Mouse (Mus musculus) kidney, embryonic 14.5 days (tissue): Measurements from ENCODE around the gene Gsg1l2. TPM values are rescaled to one million over a fixed set of nuclear protein-coding genes. Genes with fewer than 3 reads are reported as not detected.

ENCODE experiments used
- ATAC-seq: fragments of 200-750 bp; cut with Nextera tagmentation; 2 replicates; pipeline ENCODE4 v1.8.0; 2017; ENCODE audit warnings: moderate number of reproducible peaks, mild to moderate bottlenecking, moderate TSS enrichment, moderate library complexity; ENCODE audit not compliant: low FRiP score, low TSS enrichment
- H3K27ac ChIP-seq: fragments of 300-500 bp; sonication (generic); 2 replicates; pipeline ENCODE4 v1.5.1; 2014; ENCODE audit warnings: low read depth, mild to moderate bottlenecking, low read length, moderate library complexity, mixed read lengths
- H3K27me3 ChIP-seq: fragments of 300-500 bp; sonication (generic); 2 replicates; pipeline ENCODE4 v1.6.1; 2014; ENCODE audit warnings: mild to moderate bottlenecking, low read length; ENCODE audit not compliant: control insufficient read depth, insufficient read depth
- H3K36me3 ChIP-seq: fragments of 300-500 bp; sonication (generic); 2 replicates; pipeline ENCODE4 v1.6.1; 2014; ENCODE audit warnings: low read length, mixed read lengths; ENCODE audit not compliant: control insufficient read depth, insufficient read depth
- H3K4me1 ChIP-seq: fragments of 300-500 bp; sonication (generic); 2 replicates; pipeline ENCODE4 v1.6.1; 2014; ENCODE audit warnings: low read length, mixed read lengths; ENCODE audit not compliant: control insufficient read depth, insufficient read depth
- H3K4me2 ChIP-seq: fragments of 300-500 bp; sonication (generic); replicated peaks from 2 replicates; pipeline ENCODE4 v1.6.1; 2014; ENCODE audit warnings: low read depth, mild to moderate bottlenecking, low read length
- H3K4me3 ChIP-seq: fragments of 300-500 bp; sonication (generic); 2 replicates; pipeline ENCODE4 v1.5.1; 2014; ENCODE audit warnings: mild to moderate bottlenecking, low read length
- H3K9ac ChIP-seq: fragments of 300-500 bp; sonication (generic); 2 replicates; pipeline ENCODE4 v1.6.1; 2014; ENCODE audit warnings: low read depth, mild to moderate bottlenecking, low read length, moderate library complexity
- H3K9me3 ChIP-seq: fragments of 300-500 bp; sonication (generic); 2 replicates; pipeline ENCODE4 v1.6.1; 2016; ENCODE audit warnings: low read length; ENCODE audit not compliant: control insufficient read depth
- WGBS: fragments of 180-500 bp; shearing (Covaris S2); extraction: QIAGEN DNeasy Blood & Tissue Kit; methylation state at CpG from one replicate; pipeline ENCODE4 v1.1.7; 2014; 5-methylcytosine and 5-hydroxymethylcytosine counted together
- polyA plus RNA-seq: library from polyadenylated mRNA; unstranded; fragments of >200 nt; fragmentation: Nextera tagmentation; extraction: Ambion mirVana; gene quantifications from 2 replicates; pipeline ENCODE4 v1.2.1, GENCODE M21; 2014

Gene Gsg1l2
- polyA plus RNA-seq, 1 experiment from 2014 or later: not detected

DNA sequence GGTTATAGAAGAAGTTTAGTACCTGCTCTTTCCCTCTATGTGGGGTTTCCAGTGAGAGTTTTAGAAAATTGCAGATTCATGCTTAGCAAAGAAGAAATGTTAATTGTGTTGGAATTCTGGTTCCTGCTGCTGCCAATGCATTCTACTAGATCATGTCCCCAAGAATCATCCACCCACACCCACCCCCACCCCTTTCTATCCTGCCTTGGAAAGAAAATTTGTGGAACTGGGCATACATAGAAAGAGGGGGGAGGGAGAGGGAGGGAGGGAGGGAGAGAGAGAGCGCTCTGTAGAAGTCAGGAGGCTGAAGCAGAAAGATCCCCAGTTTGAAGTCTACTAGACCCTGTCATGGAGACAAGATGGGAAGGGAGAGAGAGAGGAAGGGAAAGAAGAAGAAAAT lies 18.1 kb upstream of the Gsg1l2 start:
- no peak for ATAC-seq
- no peaks in the 10 kb centered on the region for H3K9me3 ChIP-seq
- H3K27ac ChIP-seq: no peak overlapping the region
- no peak overlapping the region for H3K9ac ChIP-seq
- H3K36me3 ChIP-seq: no peaks in the 10 kb centered on the region
- no peaks in the 10 kb centered on the region for H3K4me1 ChIP-seq
- WGBS: 100% methylated on average over 1 of the region's 1 CpGs
- no peaks in the 10 kb centered on the region for H3K27me3 ChIP-seq
- H3K4me2 ChIP-seq: no peak overlapping the region
- H3K4me3 ChIP-seq: no peak overlapping the region

DNA sequence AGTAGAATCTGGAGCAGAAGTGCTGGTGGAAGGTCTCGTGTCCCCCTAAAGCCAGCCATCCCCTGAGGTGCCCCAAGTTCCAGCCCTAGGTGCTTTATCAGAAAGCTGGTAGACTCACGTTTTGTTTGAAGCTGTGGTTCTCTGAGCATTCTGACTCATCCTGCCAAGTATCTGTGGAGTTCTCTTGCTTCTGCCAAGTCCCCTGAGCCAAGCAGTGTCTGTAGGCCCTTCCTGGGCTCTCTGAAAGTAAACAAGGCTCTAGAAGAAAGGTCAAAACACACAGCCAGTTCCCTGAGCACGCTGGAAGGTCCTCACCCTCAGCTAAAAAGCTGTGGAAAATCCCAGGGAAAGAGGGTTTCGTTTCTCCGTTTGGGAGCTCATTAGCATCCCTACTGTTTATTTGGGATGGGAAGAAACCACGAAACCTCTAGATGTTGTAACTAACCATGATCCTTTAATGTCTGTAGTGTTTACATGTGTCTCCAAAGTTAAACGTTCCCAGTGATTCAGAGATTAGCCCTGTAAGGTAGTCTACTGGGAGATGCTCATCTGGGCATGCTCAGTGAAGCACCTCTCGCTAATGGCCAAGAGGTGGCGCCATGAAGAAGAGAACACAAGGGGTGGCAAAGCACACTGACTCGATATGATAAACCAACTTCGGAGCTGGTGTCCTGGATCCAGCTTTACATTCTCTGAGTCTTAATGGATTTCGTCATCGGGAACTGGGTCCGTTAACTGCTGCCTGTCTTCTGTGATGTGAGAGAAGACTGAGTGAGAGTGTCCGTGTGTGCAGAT lies 16.8 kb upstream of the Gsg1l2 start:
- 75% methylated on average over 15 of the region's 15 CpGs for WGBS
- H3K9ac ChIP-seq: no peak overlapping the region
- H3K4me2 ChIP-seq: no peak overlapping the region
- no peak for ATAC-seq
- no peak overlapping the region for H3K27ac ChIP-seq
- no peaks in the 10 kb centered on the region for H3K4me1 ChIP-seq
- no peak overlapping the region for H3K4me3 ChIP-seq
- no peaks in the 10 kb centered on the region for H3K27me3 ChIP-seq
- no peaks in the 10 kb centered on the region for H3K9me3 ChIP-seq
- H3K36me3 ChIP-seq: no peaks in the 10 kb centered on the region

DNA sequence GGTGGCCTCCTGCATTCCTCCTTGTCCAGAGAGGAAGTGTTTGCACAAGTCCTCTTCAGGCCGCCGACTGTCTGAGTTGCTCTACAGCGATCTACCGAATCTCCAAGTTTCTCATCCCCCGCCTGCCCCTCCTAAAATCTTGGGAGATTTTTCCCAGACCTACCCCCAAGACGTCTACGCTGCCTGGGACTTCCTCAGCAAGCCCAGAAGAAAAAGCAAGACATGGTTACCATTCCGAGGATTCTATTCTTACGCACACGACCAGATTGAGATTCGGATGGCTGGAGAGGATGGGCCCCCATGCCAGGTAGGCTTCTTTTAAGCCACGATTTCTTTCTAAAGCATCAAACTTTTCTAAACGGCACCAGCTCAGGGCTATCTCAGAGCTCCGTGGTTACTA lies 3.4 kb upstream of the Gsg1l2 start, which contains the start of gene Glp2r:
Glp2r (minus strand) TSS at position 101 of the 400 bp plus-strand sequence.
- H3K4me2 ChIP-seq: no peak within 1 kb of the TSS
- WGBS: 81% methylated on average over 14 of the region's 14 CpGs

DNA sequence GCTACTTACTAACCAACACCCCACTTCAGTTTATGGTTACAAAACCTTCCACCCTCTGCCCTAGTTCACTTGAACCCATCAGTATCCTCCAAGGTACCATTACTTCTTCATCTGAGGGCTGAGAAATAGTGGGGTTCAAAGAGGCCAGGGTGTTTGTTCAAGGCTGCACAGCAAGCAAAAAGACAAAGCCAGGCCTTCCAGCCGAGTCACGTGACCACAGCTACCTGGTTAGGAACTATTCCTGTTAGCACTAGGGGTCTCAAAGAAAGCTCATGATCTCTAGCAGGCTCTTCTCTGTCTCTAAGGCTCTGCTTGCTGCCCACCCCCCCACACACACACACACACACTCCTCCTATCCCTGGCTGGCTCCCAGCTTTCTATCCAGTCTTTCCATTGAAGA lies 2.7 kb upstream of the Gsg1l2 start:
- Histone ChIP-seq H3K27ac (no peak overlapping the region), H3K4me2 (no peak overlapping the region), H3K27me3 (no peaks in the 10 kb centered on the region), H3K36me3 (no peaks in the 10 kb centered on the region), H3K9ac (no peak overlapping the region), H3K9me3 (no peaks in the 10 kb centered on the region), H3K4me1 (no peaks in the 10 kb centered on the region), H3K4me3 (no peak overlapping the region)
- no peak for ATAC-seq
- 78% methylated on average over 2 of the region's 2 CpGs for WGBS

More for the DNA sequence above, 3.4 kb upstream of the Gsg1l2 start, which contains the start of gene Glp2r:
- H3K4me3 ChIP-seq: no peak within 1 kb of the TSS
- H3K9ac ChIP-seq: no peak within 1 kb of the TSS
- no peaks in the 10 kb centered on the region for H3K27me3 ChIP-seq
- no peaks in the 10 kb centered on the region for H3K36me3 ChIP-seq
- no peaks in the 10 kb centered on the region for H3K4me1 ChIP-seq
- no peak within 1 kb of the TSS for H3K27ac ChIP-seq
- no peaks in the 10 kb centered on the region for H3K9me3 ChIP-seq
- ATAC-seq: no peak

DNA sequence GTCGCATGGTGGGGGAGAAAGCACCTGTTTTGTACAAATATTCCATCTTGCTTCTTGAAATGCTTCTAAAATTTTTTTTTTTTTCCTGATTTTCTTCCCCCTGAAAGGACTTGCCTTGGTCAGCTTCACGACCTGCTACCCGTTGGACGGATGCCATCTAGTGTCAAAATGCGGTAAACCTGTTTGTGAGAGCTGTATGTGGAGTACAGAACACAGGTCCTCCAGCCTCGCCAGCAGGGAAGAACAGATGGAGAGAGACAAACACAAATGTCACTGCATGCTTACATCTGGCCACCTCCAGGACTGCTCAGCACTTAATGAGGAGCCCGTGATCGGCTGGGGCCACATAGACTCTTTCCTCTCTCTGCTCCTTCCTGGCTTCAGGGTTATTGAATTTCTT lies 1.8 kb upstream of the Gsg1l2 start:
- no peaks in the 10 kb centered on the region for H3K4me1 ChIP-seq
- no peak for ATAC-seq
- no peaks in the 10 kb centered on the region for H3K36me3 ChIP-seq
- H3K9me3 ChIP-seq: no peaks in the 10 kb centered on the region
- WGBS: 25% methylated on average over 8 of the region's 8 CpGs
- H3K27ac ChIP-seq: no peak overlapping the region
- no peaks in the 10 kb centered on the region for H3K27me3 ChIP-seq
- no peak overlapping the region for H3K9ac ChIP-seq
- H3K4me2 ChIP-seq: no peak overlapping the region
- H3K4me3 ChIP-seq: no peak overlapping the region

DNA sequence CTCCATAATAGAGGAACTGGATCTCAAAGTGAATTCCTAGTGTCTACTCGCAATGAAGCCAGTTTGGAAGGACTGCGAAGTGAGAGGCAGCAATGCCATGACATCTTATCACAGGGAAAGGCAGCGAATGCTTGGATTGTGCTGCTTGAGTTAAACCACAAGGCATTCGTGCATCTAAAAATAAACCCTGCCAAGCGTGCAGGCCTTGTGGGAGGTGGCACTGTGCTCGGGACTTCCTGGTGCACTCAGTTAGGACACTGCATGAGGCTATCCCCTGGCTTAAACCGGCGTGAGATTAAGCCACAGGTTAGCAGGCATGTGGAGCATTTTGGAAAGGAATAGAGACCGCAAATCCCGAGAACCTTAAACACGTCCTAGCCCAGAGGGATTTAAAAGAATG lies 15.8 kb downstream of the Gsg1l2 start:
- no peak for ATAC-seq
- no peak overlapping the region for H3K9ac ChIP-seq
- H3K4me2 ChIP-seq: no peak overlapping the region
- no peak overlapping the region for H3K4me3 ChIP-seq
- no peaks in the 10 kb centered on the region for H3K27me3 ChIP-seq
- no peaks in the 10 kb centered on the region for H3K36me3 ChIP-seq
- H3K27ac ChIP-seq: no peak overlapping the region
- no peaks in the 10 kb centered on the region for H3K9me3 ChIP-seq
- 65% methylated on average over 11 of the region's 11 CpGs for WGBS
- H3K4me1 ChIP-seq: 0 out of 2 replicates have a peak, but pooled peaks cover 3% of the 10 kb centered on the region

DNA sequence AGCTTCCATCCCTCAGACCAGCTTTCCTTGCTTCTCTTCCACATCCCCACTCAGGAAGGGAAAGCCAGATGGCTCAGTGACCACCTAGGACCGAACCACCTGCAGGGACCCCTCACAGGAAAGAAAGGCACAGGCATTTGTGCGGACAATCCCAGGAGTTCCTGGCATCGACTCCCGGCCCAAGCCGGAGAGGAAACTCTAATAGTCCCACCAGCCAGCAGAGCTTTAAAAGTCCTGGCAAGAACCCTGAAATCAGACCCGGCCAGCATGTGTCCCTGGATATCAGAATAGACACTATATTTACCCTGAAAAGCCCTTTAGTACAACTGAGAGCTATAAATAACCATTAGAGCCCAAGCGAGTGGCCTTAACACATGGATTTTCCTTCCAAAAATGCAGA lies 23.5 kb downstream of the Gsg1l2 start, which contains the start of gene Dhrs7c:
Dhrs7c (plus strand) TSS at position 257 of the 400 bp plus-strand sequence.
- Histone ChIP-seq H3K4me1 (no peaks in the 10 kb centered on the region), H3K36me3 (no peaks in the 10 kb centered on the region), H3K9me3 (no peaks in the 10 kb centered on the region), H3K27me3 (no peaks in the 10 kb centered on the region), H3K27ac (no peak within 1 kb of the TSS), H3K9ac (no peak within 1 kb of the TSS), H3K4me2 (no peak within 1 kb of the TSS), H3K4me3 (no peak within 1 kb of the TSS)
- WGBS: 78% methylated on average over 7 of the region's 7 CpGs
- ATAC-seq: no peak

DNA sequence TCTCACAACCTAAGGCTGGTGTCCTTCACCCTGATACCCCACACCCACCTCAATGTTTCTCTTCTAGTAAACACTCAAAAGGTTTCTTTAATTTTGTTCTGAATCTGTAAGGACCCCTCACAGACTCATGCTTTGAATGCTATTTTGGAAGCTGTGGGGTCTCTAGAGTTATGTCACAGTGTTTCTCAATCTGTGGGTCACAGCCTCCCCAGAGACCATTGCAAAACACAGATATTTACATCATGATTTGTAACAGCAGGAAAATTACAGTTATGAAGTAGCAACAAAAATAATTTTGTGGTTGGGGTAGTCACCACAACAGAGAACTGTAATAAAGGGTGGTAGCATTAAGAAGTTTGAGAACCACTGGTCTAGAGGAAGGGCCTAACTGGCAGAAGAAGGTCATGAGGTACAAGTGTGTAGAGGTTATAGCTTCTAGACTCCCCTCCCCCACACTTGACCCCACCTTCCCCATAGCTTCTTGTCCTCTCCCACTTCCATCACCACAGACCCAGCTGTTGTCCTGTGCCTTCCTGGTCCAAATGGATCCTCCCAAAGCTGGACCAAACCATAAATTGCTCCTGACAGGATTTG lies 25.8 kb downstream of the Gsg1l2 start:
- H3K27ac ChIP-seq: no peak overlapping the region
- H3K9ac ChIP-seq: no peak overlapping the region
- no peak overlapping the region for H3K4me3 ChIP-seq
- ATAC-seq: no peak
- H3K36me3 ChIP-seq: no peaks in the 10 kb centered on the region
- H3K27me3 ChIP-seq: no peaks in the 10 kb centered on the region
- no peaks in the 10 kb centered on the region for H3K9me3 ChIP-seq
- H3K4me2 ChIP-seq: no peak overlapping the region
- H3K4me1 ChIP-seq: no peaks in the 10 kb centered on the region

DNA sequence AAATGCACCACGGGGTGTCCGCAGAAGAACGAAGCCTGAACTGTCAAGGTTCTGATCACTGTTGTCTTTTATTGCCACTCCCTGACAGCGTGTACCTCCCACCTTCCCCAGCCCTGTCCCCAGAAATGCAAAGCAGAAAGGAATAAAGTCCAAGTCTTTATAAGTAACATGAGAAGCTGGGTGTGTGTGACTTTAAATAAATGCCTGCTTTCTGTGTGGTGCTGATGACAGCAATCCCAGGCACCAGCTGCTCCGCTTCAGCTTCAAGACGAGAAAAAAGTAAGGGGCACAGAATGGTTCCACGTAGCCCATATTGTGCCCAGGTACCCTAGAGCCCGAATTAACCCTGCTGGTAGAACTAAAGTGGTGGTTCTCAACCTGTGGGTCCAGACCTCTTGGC lies 26.8 kb downstream of the Gsg1l2 start:
- Histone ChIP-seq H3K4me2 (no peak overlapping the region), H3K9me3 (no peaks in the 10 kb centered on the region), H3K27me3 (no peaks in the 10 kb centered on the region), H3K9ac (no peak overlapping the region), H3K4me1 (no peaks in the 10 kb centered on the region), H3K36me3 (no peaks in the 10 kb centered on the region), H3K4me3 (no peak overlapping the region), H3K27ac (no peak overlapping the region)
- ATAC-seq: no peak
- WGBS: 38% methylated on average over 8 of the region's 8 CpGs
